Mouse (Mus musculus): ENCODE measurements around the gene Adamts7.

The Adamts7 gene

DNA sequence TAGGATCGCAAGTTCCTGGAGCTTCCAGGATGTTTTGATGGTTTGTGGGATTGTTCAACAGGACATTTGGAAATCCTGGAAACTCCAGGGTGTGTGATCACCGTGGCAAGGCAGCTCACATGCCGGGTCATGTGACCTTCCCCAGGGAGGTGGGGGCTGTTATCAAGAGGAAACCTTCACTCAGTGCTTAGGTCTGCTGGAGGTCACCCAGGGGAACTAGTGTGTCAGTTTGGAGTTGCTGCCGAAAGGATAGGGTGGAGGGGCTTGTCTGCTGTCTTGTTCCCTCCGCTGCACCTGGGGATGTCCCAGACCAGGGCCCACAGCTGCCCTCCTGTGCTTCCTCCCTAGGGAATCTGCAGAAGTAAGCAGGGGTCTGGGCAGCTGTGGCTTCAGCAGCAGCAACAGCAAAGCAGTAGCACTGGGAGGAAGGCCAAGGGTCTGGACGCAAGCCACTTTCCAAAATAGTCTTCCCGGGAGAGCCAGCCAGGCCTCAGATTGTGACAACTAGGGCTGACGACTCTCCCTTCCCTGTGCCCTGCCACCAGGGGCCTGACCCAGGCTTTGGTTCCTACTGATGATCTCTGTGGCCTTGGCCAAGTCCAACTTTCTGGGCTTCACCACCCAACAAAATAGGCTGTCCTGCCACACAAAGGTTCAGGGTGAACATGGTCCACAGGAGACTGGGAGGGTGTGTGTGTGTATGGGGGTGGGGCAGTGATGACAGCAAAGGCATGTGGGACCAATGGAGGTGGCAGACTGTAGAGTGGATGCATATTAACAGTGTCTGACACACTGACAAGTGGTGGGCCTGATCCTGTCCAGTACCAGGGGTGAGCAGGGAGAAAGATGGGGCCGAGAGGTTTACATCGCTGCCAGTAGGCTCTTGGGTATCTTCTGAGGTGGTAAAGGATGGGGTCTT, 35.9 kb downstream of the Adamts7 start:
- no peak for DNase-seq

DNA sequence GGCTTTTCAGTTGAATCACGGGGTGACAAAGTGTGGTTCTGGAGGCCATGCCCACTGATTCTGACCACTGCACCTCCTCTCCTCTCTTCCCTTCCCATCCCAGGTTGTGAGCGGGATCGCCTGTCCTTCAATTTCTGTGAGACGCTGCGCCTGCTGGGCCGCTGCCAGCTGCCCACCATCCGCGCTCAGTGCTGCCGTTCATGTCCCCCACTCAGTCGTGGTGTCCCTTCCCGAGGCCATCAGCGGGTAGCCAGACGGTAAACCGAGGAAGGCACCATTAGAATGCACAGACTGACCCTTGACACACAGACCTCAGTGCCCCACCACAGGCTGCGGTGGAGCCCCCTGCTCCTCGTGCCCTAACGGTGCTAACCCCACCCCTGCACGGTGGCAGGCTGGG, 36.7 kb downstream of the Adamts7 start:
- no peak for DNase-seq

DNA sequence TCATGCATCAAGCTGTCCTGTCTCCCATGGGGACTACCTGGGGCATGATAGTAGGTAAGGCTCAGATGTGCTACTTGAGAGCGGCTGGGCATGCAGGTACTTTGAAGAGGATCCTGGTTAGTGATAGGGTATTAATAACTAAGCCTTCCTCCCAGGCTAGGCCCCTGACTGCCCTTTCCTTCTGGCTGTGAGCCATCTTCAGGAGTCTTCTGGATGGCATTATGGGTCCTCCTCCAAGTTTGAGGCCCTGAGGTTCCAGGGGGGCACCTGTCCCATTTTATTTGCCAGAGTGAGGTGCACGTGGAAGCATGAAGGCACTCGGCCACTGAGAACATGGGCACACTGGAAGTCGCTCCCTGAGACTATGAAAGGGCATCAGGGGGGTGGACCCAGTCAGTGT, 37.6 kb downstream of the Adamts7 start:
- no peak for DNase-seq

DNA sequence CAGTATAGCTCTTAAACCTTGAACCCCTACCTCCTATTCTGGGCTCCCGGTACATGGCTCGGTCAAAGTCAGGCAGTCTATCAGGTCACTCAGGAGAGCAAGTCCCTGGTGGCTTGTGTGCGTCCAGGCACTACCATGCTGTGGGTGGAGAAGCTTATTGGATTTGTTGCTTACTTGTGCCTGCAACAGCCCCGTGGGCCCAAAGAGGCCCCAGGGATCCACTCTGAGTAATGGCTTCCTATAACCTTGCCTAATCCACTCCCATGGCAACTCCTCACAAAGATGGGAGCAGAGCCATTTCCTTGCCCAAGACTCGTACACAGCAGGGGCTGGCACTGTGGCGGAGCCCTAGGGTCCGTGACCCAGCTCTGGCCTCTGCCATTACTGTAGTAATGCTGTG, 38.2 kb downstream of the Adamts7 start:
- no peak for DNase-seq

DNA sequence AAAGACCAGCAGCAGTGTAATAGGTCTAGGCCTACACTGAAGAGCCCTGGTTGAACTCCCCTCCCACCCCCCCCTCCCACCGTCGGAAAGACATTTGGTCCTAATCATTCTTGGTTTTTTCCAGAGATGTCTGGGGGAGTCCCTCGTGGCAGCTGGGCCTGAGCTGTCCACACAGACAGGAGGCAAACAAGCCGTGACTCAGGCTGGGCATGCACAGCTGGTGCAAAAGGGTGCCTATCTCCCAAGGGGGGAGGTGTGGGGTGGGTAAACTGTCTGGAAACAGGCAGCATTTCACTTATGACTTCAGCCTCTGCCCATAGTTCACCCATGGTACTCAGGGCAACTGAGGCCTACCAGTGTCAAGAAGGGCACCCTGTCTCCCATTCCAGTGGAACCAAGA, 38.7 kb downstream of the Adamts7 start:
- no peak for DNase-seq

DNA sequence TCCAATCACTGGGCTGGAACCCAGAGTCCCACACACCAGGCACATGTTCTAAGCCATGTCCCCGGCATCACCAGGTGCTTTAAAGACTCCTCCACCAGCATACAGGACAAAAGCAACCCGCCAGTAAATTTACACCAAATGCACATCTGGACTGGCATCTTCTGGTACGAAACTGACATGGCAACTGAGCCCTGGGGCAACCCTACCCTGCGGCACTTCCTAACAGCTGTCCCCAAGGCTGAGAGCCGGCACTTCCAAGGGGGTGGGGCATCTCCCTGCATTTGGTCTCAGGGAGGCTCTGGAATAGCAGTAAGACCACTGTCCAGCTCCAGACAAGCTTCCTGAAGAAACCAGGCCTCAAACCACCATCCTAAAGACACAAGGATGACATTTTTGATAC, 40.4 kb downstream of the Adamts7 start:
- DNase-seq, result no peak

DNA sequence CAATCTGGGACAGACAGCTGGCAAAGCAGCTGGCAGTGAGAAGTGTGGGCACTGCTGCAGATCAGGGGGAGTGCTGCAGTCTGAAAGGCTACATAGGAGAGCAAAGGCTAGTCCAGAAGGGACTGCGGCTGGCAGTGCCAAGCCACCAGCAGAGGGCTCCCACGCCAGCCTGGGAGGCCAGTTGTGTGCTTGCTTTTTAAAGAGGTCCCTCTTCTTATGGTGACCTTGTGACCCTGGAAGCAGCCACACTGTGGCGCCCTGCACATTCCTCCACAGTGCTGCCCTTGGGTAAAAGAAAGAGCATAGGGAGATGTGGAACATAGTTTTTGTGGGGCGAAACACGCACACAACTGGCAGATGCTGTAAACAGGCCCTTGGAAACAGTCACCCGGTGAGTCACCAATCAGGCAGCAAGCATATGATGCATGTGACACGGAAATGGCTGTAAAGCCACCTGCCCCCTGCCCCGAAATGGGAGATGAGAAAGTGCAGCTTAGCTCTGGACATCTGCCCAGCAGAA, 41.6 kb downstream of the Adamts7 start:
- no peak for DNase-seq

DNA sequence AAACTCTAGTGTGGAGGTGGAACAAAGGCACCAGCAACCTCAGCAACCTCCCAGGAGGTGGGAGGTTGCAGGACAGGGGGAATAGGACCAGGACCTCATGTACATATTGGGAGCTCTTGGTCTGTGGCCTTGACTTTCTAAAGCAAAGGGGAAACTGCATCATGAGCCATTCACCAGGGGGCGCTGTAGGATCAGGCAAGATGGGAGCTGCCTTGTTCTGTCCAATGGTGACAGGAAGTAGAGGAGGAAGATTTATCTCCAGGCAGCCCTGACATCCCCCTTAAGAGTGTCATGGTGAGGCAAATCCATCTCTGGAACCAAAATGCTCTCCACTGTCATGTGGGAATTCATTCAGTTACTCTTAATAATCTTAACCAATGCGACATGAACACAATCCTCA, 43.6 kb downstream of the Adamts7 start:
- DNase-seq, result peak; percentile 68

DNA sequence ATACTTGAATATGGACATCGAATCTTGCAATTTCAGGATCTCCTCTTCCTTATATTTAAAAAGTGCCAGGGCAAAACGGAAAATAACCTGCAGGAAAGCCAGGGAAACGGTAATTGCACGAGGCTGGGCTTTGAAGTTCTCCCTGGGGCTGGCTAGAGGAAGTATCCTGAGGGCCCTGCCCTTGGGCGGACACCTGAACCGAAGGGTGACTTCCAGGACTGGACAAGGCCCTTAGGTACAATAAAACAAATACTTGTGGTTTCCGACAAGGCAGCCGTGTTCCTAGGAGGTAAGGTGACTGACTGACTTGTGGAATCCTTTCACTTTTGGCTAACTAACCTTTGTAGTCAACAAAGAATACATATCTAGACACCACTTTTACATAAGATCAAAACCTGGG, 44.9 kb downstream of the Adamts7 start:
- DNase-seq, result no peak

DNA sequence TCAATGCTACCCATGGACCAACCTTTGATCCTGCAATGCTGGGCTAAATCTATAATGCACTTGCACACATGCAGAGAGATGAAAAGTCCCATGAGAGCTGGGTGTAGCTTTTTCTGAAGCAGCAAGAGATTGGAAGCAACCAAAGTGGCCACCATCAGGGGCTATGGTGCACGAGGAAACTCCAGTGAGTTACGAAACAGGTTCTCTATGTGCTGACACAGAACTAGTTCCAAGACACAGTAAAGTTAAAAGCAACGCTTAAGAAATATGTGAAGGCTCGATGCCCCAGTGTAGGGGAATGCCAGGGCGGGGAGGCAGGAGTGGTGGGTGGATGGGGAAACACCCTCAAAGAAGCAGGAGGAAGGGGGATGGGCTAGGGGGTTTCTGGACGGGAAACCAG, 45.8 kb downstream of the Adamts7 start:
- no peak for DNase-seq

DNA sequence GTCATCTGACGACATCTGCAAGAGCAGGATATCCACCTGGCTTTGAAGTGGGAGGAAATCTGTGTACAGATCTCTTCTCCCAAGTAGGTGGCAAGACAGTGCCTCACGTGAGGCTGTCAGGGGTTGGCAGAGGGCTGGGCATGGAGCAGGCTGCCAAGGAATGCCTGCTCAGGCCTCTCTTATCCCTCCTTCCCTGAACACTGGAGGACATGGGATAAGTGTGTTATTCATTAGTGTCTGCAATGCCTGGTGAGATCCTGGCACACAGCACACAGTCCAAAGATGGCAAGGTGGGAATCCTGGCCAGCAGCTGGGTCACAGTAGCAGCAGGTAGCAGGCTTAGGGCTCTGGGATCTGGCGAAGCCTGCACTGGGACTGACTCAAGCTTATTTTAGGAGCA, 50.3 kb downstream of the Adamts7 start:
- DNase-seq, result no peak

DNA sequence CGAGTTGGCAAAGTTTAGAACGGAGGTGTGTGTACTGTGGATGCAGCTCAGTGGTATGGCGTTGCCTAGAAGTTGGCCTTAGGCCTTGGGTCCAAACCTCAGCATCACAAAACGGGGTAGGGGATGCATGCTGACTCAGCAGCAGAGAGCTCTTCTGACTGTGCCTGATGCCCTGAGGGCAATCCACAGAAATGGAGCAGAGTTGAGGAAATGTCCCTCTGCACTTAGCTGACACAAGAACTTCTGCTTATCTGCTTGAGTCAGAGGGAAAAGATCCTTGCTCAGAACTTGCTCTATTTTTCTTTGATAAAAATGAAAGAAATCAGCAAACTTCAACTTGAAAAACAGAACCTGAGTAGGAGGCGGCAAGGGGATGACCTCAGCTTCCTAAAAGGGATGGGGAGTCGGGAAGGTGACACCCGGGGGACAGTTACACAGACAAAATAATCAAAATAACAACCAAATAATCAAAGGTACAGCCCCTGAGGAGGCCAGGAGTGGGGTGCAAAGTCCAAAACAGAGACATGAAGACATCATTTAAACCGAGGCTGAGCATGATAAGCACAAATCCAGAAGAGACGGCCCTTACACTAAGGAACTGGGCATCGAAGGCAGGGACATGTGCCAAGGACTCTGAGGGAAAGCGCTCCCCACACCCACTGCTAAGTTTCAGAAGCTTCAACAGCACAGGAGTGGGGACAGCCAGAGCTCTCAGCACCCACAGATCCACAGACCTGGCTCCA, 53.6 kb downstream of the Adamts7 start:
- DNase-seq, result no peak

DNA sequence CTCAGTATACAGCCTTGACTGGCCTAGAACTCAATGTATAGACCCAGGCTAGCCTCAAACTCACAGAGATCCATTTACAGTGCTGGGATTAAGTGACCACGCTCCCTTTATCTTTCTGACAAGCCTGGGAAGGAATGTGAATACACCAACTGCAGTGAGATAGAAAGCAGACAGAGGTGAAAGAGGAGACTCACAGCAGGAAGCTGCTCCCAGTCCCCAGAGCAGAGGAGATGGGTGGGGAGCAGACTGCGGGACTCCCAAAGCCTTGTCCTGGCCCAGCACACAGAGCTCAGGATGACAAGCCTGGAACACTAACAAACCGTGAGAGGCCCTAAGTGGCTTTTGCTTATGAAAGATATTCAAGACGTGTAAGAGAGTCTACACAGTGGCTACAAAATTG, 54.6 kb downstream of the Adamts7 start:
- DNase-seq, result no peak

DNA sequence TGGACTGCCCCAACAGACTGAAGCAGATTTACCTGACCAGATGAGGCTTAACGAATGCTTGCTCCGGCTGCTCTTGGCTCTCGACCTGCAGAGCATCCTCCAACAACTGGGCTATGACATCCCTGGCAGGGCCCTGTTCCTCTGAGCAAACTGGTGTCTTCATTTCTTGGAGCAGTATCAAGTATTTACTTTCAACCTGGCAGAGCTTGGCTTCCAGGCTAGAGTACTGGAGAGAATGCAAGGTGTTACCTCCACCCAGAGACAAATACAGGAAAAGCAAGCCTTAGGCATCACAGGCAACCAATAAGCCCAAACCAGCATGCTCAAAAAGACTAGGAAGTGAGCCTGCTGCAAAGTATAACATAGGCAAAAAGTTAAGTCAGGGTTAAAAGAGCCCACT, 59.4 kb downstream of the Adamts7 start:
- DNase-seq, result no peak

DNA sequence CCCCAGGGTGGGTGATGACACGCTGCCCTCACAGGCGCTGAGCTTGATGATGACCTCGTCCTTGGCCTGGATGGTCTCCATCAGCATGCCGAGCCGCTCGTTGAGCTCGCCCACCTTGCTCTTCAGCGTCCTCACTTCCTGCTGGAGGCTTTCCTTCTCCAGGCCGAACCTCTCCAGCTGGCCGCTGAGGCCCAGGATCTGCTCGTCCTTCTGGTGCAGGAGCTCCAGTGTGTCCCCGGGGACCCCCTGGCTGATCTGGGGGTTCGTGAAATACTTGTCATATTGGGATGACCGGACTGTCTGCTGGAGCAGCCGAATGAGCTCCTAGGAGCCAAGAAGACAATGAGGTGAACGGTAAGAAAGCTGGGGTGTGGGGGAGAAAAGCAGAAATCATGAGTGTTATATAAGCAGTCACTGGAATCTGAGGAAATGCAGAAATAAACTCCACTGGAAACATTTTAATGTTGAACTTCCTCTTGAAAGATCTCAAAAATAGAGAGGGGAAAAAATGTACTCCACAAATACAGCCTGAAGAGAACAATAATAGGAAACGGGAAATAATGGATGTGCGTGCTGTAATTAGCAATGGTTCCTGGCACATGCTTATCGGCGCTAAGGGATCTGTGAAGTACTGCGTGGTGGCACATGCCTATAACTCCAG, 63.3 kb downstream of the Adamts7 start:
- peak; percentile 43 for DNase-seq

DNA sequence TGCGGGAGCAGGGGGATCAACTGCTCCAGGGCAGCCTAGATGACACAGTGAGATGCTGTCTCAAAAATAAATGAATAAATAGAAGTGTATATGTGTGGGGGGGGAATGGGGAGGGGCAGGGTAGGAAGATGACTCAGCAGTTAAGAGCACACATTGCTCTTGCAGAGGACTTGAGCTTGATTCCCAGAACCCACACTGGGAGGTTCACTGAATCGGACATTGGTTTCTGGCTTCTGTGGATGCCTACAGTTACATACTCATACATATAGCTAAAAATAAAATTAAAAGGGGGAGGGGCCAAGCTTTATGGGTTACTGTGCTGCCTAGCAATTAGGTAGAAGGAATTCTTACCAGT, 63.9 kb downstream of the Adamts7 start:
- DNase-seq, result no peak

DNA sequence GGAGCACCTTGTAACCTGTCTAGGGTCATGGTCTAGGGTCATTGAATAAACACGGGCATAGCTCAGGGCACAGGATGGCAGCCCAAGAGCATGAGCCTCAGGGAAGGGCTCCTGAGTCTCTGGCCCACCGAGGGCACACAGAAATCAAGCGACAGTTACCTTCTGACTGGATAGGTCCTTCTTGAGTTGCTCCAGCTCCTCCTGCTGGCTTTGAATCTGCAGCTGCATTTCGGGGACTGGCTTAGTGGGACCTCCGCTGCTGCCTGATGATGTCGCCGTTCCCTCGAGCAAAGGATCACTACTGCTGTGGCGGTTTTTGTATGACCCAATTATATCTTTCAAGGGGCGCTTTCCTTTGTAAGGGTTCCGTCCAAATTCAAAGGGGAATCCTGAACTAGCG, 64.3 kb downstream of the Adamts7 start:
- no peak for DNase-seq

DNA sequence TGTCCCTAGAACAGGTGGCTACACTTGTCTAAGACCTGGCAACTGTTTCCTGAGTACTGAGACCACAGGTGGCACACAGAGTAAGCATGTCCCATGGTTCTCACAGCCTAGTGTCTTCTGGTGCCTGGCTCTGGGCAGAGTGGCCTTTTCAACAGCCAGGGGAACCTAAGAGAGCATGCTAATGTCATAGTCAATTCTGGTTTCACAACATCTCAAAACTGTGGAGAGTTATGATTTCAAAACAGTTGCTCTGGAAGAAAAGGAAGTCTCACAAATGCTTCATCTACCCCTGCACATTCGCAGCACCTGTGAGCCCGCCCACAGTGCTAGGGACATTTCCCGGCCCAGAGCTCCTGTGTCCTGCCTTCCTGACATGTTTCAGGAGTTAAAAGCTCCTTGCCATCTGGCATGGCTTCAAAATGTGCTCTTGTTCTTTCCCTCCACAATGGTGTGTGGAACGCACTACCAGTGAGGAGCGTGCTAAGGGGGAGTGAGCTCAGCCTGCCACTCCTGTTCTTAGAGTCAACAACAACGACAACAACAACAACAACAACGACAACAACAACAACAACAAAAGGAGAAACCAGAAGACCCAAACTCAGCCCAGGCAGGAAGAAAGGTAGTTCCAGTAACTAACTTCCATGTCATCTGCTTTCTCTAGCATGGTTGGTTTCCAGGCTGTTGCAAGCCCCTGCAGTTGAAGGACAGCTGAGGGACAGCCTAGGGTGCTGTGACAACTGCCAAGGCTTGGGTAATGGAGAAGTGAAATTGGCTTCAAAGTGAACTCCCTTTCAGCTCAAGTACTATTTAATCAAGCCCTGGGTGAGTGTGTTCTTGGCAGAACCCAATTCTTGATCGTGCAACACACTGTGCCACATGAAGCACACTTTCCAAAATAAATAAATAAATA, 70.2 kb downstream of the Adamts7 start:
- no peak for DNase-seq

DNA sequence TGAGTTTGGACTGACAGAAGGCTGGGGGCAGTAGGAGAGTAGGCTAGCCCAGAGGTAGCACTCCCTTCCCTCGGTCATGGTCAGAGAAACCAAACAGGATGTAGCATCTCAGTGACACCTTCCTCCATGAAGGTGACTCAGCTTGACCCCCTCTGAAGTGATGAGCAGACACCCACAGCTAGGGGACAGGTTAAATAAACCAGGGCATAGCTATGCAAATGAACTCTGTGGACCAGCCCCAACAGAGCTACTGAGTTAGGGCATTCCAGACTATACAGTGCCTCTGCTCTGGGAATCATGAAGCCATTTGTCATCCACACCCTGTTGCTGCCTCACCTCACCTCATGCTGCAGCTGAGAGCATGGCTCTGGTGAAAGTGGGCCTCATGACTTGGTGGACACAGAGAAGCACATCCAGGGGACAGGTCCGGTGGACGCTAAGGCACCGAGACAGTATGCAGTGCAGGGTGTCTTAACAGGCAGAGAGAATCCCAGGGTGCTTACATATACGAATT, 71.1 kb downstream of the Adamts7 start:
- no peak for DNase-seq

DNA sequence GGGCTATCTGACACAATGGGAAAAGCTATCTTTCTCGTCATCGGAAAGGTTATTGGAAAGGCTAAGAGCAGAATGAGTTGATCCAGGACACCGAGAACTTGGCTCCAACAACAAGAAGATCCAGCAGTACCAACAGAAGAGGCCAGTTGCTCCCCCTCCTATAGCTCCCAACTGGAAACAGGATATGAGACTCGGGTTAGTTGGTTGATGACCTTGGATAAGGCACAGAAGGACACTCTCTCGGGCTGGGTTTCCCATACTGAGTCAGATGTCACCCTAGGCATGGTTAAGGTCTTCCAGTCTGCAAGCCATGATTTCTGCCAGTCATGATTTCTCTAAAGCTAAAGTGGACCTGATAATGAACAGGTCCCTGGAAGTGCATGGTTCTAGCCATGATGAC, 71.9 kb downstream of the Adamts7 start:
- no peak for DNase-seq

DNA sequence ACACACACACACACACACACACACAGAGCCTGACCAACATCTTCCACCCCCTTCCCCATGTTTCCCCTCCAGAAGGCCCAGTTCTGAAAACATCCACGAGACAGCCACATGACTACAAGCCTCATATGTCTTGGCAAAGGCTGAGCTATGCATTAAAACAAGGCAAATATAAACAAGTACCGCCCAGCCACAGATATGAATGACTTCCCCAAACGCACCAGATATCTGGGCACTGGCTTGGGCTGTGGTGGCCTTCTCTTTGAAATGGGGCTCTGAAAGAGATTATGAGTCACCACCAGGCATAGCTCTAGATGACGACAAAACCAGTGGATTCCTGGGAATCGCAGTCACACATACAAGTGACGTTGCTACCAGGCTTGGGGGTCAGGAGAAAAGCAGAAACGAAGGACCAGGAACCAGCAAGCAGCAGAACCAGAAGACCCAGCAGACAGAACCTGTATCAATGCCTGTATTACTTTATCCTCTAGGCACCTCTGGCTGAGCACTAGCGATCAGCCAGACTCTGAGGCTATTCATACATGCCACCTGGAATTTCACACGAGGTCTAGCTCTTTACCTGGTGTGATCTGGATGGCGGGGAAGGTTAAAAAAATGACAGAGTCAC, 72.5 kb downstream of the Adamts7 start:
- DNase-seq, result no peak

DNA sequence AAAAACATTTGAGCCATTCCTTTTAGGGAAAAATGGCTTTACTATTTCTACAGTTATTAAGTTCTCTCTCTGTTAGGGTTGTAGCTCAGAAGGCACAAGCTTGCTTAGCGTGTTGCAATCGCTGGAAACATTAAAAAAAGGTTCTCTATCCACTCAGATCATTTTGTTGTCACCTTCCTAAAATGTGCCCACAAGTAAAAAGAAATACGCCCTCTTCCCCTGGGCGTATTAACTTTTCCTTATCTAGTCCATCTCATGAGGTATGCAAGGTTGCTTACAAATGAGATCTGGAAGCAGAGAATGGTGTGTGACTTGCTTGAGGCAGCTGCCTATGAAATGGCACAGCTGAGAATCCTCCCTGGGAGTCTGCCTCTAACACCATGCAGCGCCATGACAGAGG, 73.9 kb downstream of the Adamts7 start:
- no peak for DNase-seq
